8 mouse cellular contexts compared by ENCODE assay signal in the genomic region with DNA sequence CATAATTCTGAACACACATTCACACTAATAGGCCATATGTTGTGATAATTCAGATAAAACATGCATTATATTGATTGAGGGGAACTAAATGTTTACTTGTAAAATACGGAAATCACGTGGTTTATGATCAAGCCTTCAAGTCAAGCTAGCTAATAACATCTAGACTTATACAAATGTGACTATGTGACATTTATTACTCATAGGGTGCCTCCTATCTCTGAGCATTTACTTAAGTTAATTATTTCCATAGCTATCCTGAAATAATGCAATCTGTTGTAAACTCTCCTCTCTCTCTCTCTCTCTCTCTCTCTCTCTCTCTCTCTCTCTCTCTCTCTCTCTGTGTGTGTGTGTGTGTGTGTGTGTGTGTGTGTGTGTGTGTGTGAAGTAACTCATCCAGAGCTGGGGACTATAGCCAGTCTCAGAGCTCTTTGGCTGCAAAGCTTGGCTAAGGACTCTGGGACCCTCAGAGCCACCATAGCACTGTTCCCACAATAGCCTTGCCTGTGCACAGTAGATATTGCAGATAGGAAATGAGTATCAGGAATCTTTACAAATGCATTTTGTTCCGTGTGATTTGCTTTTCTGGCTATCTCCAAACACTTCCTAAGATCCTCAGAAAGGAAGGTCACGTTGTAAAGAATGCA.
"Had no signal": no experiment of that assay in that cellular context is flagged by ENCODE, and none has a peak within 500 bp of the region (broad histone marks: within the 10 kb centered on the region; RNA-seq: fewer than 3 reads in every experiment).

No protein-coding gene starts in this region.

- H3K4me3 ChIP-seq: midbrain, embryonic 15.5 days; neural tube, embryonic 12.5 days had no signal

- H3K27me3 ChIP-seq: midbrain, embryonic 15.5 days; neural tube, embryonic 12.5 days had no signal

- ATAC-seq: midbrain, embryonic 15.5 days had no signal

- H3K4me1 ChIP-seq: neural tube, embryonic 12.5 days had no signal

- DNase-seq: kidney, adult 11 months; kidney, postnatal 4 days; liver; lung, adult 18-20 months; thymus, postnatal 4 days had no signal

- H3K36me3 ChIP-seq: midbrain, embryonic 15.5 days; neural tube, embryonic 12.5 days had no signal

- H3K4me2 ChIP-seq: midbrain, embryonic 15.5 days; neural tube, embryonic 12.5 days had no signal

- H3K27ac ChIP-seq: liver, embryonic 14.5 days; midbrain, embryonic 15.5 days; neural tube, embryonic 12.5 days had no signal

- H3K9me3 ChIP-seq: midbrain, embryonic 15.5 days; neural tube, embryonic 12.5 days had no signal

- H3K9ac ChIP-seq: liver, embryonic 14.5 days; midbrain, embryonic 15.5 days; neural tube, embryonic 12.5 days had no signal
